Mouse (Mus musculus) c-Kit-positive CD71-positive TER-119-negative erythroid progenitor cells, embryonic 14.5 days (primary cell): Measurements from ENCODE around the gene Riok2.

Experiments used
- DNase-seq: peaks from one replicate; pipeline ENCODE4 v3.0.0-alpha.2; 2013; ENCODE audit warnings: low read depth

Riok2 gene

DNA sequence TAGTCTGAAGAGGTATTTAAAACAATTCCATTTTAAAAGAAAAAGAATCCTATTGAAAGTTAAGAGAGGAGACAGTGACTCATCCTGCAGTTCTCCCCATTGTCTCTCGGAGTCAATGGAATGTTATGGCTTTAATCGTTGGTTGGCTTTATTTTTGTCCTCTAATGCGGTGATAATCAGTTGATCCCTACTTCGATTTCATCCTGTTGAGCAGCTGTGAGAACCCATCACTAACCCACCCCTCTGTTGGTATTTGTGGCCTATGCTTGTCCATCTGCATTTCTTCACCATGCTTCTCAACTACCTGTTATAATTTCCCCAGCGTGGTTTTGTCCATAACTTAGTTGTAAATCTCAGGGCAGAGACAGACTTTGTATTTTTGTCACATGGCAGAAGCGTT, 34.0 kb downstream of the Riok2 start:
- DNase-seq: no peak

GRCm38 (mm10) chr17:17408720-17409478, 34.8 kb downstream of the Riok2 start:
- DNase-seq: no peak

DNA sequence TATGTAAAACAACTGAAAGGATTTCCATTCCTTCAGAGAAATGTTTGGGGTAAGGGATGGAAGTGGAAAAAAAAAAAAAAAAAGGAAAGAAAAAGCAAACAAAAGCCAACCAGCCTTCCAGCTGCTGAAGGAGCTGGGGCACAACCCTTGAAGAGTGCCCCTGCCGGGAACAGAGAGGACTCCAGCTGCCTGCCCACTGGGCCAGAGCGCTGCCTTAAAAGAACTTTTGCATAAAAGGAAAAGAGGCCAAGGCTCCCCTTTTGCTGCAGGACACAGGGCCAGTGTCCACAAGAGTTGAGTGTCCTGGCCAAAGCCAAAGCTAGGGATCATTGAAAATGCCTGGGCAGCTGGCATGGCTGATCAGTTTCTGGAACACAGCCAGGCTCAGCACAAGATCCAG, 35.5 kb downstream of the Riok2 start:
- DNase-seq: no peak

DNA sequence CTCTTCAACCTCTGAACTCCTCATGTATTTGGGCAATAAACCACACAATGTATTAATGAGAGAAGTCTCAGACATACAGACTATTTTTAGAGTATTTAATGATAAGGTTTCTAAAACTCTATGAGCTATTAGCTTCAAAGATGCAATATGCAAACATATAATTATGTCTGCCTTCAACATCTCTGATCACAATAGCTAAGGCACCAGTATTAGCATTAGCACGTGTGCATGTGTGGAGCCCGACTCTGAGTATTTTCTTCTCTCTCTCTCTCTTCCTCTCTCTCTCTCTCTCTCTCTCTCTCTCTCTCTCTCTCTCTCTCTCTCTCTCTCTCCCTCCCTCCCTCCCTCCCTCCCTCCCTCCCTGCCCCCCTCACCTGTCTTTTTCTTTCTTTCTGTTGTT, 37.3 kb downstream of the Riok2 start:
- DNase-seq: no peak

GRCm38 (mm10) chr17:17412176-17412575, 38.1 kb downstream of the Riok2 start:
- no peak for DNase-seq

- no peak for DNase-seq
Observed at GRCm38 (mm10) chr17:17414206-17414605, 40.1 kb downstream of the Riok2 start.

GRCm38 (mm10) chr17:17424609-17425307, 50.6 kb downstream of the Riok2 start:
- no peak for DNase-seq

GRCm38 (mm10) chr17:17425308-17425813, 51.3 kb downstream of the Riok2 start:
- no peak for DNase-seq

DNA sequence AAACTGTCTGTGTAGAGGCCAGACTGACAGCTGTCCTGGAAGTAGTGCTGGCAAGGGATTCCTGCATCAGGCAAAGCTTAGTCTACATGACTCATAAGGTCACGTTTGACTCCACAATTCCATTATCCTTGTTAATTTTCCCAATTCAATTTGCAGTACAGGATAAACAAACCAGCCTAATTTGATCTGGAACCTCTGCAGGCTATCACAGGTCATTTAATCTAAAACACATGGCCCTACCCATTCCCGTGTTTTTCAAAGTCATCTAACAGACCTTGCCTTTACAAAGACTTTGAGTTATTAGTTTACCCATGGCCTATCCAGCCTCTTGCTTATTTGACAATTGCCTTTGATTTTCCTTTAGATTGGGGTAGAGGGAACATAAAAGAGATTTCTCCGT, 51.8 kb downstream of the Riok2 start:
- no peak for DNase-seq

DNA sequence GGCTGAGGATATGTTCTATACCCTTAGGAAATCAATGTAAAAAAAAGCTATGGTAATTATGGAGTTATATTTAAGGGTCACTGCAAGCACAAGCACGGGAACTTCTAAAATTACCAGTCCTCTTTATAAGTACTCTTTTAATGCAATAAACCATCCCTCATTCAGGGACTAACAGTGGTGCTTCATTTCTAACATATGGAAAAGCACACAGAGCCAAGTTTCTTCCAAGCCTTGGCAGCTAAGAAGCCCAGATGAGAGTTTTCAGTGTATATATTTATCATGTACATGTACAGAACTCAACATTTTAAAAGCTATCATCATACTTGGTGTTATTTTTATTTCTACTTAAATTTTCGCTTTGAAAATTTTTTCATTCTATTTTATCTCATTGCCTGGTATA, 54.8 kb downstream of the Riok2 start:
- DNase-seq: no peak

GRCm38 (mm10) chr17:17433679-17434078, 59.6 kb downstream of the Riok2 start:
- no peak for DNase-seq

- no peak for DNase-seq
Observed at GRCm38 (mm10) chr17:17438576-17439191, 64.6 kb downstream of the Riok2 start.

- no peak for DNase-seq
Observed at GRCm38 (mm10) chr17:17441876-17442498, 67.9 kb downstream of the Riok2 start.

DNA sequence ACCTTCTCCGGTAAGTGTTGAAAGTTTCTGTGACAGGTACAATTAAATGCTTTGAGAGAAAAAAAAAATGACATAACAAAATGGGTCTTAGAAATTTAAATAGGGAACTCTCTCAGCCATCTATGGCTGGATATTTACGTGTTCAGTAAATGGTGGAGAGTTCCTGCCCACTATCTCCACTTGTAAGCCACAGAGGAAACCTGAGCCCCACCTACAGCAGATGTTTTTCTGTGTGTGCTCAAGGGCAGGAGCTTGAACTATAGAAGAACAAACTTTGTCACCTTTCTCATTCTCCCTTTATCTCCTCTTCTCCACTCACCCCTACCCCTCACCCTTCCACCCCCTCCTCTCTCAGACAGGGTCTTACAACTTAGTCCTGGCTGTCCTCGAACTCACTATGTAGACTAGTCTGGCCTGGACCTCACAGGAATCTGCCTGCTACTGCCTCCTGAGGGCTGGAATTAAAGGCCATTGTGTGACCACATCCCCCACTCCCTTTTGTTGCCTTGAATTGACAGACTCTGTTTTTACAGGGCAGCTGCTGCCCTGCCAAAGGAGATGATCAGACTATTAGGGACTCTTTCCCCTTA, 70.3 kb downstream of the Riok2 start:
- DNase-seq: no peak
